Mouse (Mus musculus): Measurements from ENCODE around the gene Zfp933. TPM values are rescaled to one million over a fixed set of nuclear protein-coding genes. Genes with fewer than 3 reads are reported as not detected.
"Not testable (repeated sequence)": the region's sequence is repeated elsewhere in the genome, so short reads cannot be mapped to it uniquely, and the experiment has no call there.

Gene Zfp933
- total and polyA plus RNA-seq, 3 experiments = 2.0 to 5.6 (median 3.0) TPM

- in situ Hi-C loops (cut with MboI; ENCODE audit: low pct_ligation_motif_present, low pct_unique_long_range_greater_than_20kb, low sequenced_read_pairs) = no loop called here
- DNase-seq (ENCODE audit: extremely low read depth) = no peak
- dilution Hi-C loops (cut with MboI; ENCODE audit: extremely low pct_ligation_motif_present, extremely low pct_unique_long_range_greater_than_20kb, low sequenced_read_pairs) = no loop called here
Observed at GRCm38 (mm10) chr4:147813249-147813765, 34.9 kb downstream of the Zfp933 start.

GRCm38 (mm10) chr4:147809966-147810304 lies 38.2 kb downstream of the Zfp933 start:
- H3K27ac ChIP-seq (ENCODE audit: insufficient read depth, low read depth); dilution Hi-C loops (cut with MboI; ENCODE audit: extremely low pct_ligation_motif_present, extremely low pct_unique_long_range_greater_than_20kb, low sequenced_read_pairs); DNase-seq (ENCODE audit: extremely low read depth); H3K27me3 ChIP-seq (replicated peaks); H3K79me2 ChIP-seq (replicated peaks; ENCODE audit: control insufficient read depth, extremely low read depth, insufficient read depth, poor library complexity, severe bottlenecking); H3K9ac ChIP-seq (ENCODE audit: insufficient read depth, low read depth); H3K4me3 ChIP-seq (replicated peaks in 1 of 3; ENCODE audit: low read depth in 2 of 3, low read length in 2 of 3, poor library complexity in 1 of 3); H3K9me3 ChIP-seq (replicated peaks; ENCODE audit: low read length); in situ Hi-C loops (cut with MboI; ENCODE audit: low pct_ligation_motif_present, low pct_unique_long_range_greater_than_20kb, low sequenced_read_pairs); H3K36me3 ChIP-seq (replicated peaks in 1 of 2; ENCODE audit: control insufficient read depth in 1 of 2, insufficient read depth in 1 of 2, low read length in 1 of 2): not testable (repeated sequence)
- Histone ChIP-seq H3K4me2 (ENCODE audit: insufficient read depth, low read depth, poor library complexity, severe bottlenecking) (peak overlapping the region; percentile 12; the same call in 1 of the 2 replicates), H3K4me1 (ENCODE audit: control insufficient read depth in 1 of 2, insufficient read depth in 2 of 2) (peaks cover 0 to 11% of the 10 kb centered on the region in 2 experiments; a peak in 2 of 4 replicates)

More at GRCm38 (mm10) chr4:147813249-147813765, 34.9 kb downstream of the Zfp933 start:
- Histone ChIP-seq H3K27me3 (replicated peaks) (no peaks in the 10 kb centered on the region), H3K9ac (ENCODE audit: insufficient read depth, low read depth) (no peak overlapping the region), H3K4me1 (ENCODE audit: control insufficient read depth in 1 of 2, insufficient read depth in 2 of 2) (peaks cover 0 to 5% of the 10 kb centered on the region in 2 experiments; a peak in 2 of 4 replicates), H3K9me3 (replicated peaks; ENCODE audit: low read length) (peaks cover 3% of the 10 kb centered on the region), H3K36me3 (replicated peaks in 1 of 2; ENCODE audit: control insufficient read depth in 1 of 2, insufficient read depth in 1 of 2, low read length in 1 of 2) (no peaks in the 10 kb centered on the region), H3K4me2 (ENCODE audit: insufficient read depth, low read depth, poor library complexity, severe bottlenecking) (no peak overlapping the region), H3K79me2 (replicated peaks; ENCODE audit: control insufficient read depth, extremely low read depth, insufficient read depth, poor library complexity, severe bottlenecking) (peaks cover 2% of the 10 kb centered on the region; the same call in 1 of the 2 replicates), H3K27ac (ENCODE audit: insufficient read depth, low read depth) (no peak overlapping the region), H3K4me3 (replicated peaks in 1 of 3; ENCODE audit: low read depth in 2 of 3, low read length in 2 of 3, poor library complexity in 1 of 3) (no peak overlapping the region)
- TF ChIP-seq TCF12 (IDR thresholded peaks at IDR 0.05; ENCODE audit: low read depth, low read length) (no peak), HCFC1 (IDR thresholded peaks at IDR 0.05; ENCODE audit: low read depth, low read length) (no peak), USF2 (conservative IDR thresholded peaks at IDR 0.05; ENCODE audit: low read depth, low read length) (no peak), EP300 (IDR thresholded peaks at IDR 0.05; ENCODE audit: low read length) (no peak), KAT2A (IDR thresholded peaks at IDR 0.05; ENCODE audit: insufficient replicate concordance, low read length) (no peak), NRF1 (IDR thresholded peaks at IDR 0.05; ENCODE audit: low read depth, low read length) (no peak), E2F4 (IDR thresholded peaks at IDR 0.05; ENCODE audit: insufficient replicate concordance, low read depth, low read length) (no peak)

GRCm38 (mm10) chr4:147809292-147809965 lies 38.7 kb downstream of the Zfp933 start, which contains the start of gene Zfp984:
Gene Zfp984, minus strand, starts transcription at chr4:147809788.
- H3K9me3 ChIP-seq (replicated peaks; ENCODE audit: low read length); H3K27me3 ChIP-seq (replicated peaks); in situ Hi-C loops (cut with MboI; ENCODE audit: low pct_ligation_motif_present, low pct_unique_long_range_greater_than_20kb, low sequenced_read_pairs); H3K79me2 ChIP-seq (replicated peaks; ENCODE audit: control insufficient read depth, extremely low read depth, insufficient read depth, poor library complexity, severe bottlenecking); dilution Hi-C loops (cut with MboI; ENCODE audit: extremely low pct_ligation_motif_present, extremely low pct_unique_long_range_greater_than_20kb, low sequenced_read_pairs): not testable (repeated sequence)
- peak within 1 kb of the TSS; percentile 94 for H3K9ac ChIP-seq (ENCODE audit: insufficient read depth, low read depth)
- peak within 1 kb of the TSS; percentile 83 for H3K4me2 ChIP-seq (ENCODE audit: insufficient read depth, low read depth, poor library complexity, severe bottlenecking)
- TF ChIP-seq TBP (conservative IDR thresholded peaks at IDR 0.05; ENCODE audit: low read depth, low read length) (peak; percentile 49), NELFE (IDR thresholded peaks at IDR 0.05; ENCODE audit: low read depth, low read length) (0 out of 2 replicates have a peak, but pooled peaks have one; percentile 13), IRF4 (IDR thresholded peaks at IDR 0.05; ENCODE audit: low read depth, low read length) (0 out of 2 replicates have a peak, but pooled peaks have one; percentile 5), MAX (IDR thresholded peaks at IDR 0.05; ENCODE audit: low read length) (0 out of 2 replicates have a peak, but pooled peaks have one; percentile 11), SIN3A (IDR thresholded peaks at IDR 0.05; ENCODE audit: low read length) (peak; percentile 49; the same call in 1 of the 2 replicates), BHLHE40 (IDR thresholded peaks at IDR 0.05; ENCODE audit: low read depth, low read length) (peak; percentile 57; the same call in 1 of the 2 replicates), ELF1 (IDR thresholded peaks at IDR 0.05; ENCODE audit: low read depth, low read length) (peak; percentile 72)
- peak within 1 kb of the TSS; percentile 96 for H3K27ac ChIP-seq (ENCODE audit: insufficient read depth, low read depth)
- peak within 1 kb of the TSS; percentile 57 to 97 (median 67) for H3K4me3 ChIP-seq (replicated peaks in 1 of 3; ENCODE audit: low read depth in 2 of 3, low read length in 2 of 3, poor library complexity in 1 of 3)
- H3K4me1 ChIP-seq (ENCODE audit: control insufficient read depth in 1 of 2, insufficient read depth in 2 of 2) = peaks cover 0 to 11% of the 10 kb centered on the region in 2 experiments; a peak in 2 of 4 replicates
- H3K36me3 ChIP-seq (replicated peaks in 1 of 2; ENCODE audit: control insufficient read depth in 1 of 2, insufficient read depth in 1 of 2, low read length in 1 of 2) = peaks cover 6 to 13% of the 10 kb centered on the region in 2 experiments
- peak; percentile 81 for DNase-seq (ENCODE audit: extremely low read depth)

Measured in CH12.LX (cell line).